Mouse (Mus musculus): ENCODE data around the gene Pfn3. TPM values are rescaled to one million over a fixed set of nuclear protein-coding genes. Genes with fewer than 3 reads are reported as not detected.

Gene Pfn3
- total and polyA plus RNA-seq, 2 experiments from 2014 or later, result 0.52 to 0.68 TPM

GRCm38 (mm10) chr13:55431889-55432685 lies 17.1 kb upstream of the Pfn3 start:
- no peak overlapping the region for H3K27ac ChIP-seq
- TF ChIP-seq CTCF (IDR thresholded peaks at IDR 0.05; ENCODE audit: low read depth), result no peak
- WGBS, result 74% methylated on average over 10 of the region's 10 CpGs

GRCm38 (mm10) chr13:55430566-55430965 lies 15.5 kb upstream of the Pfn3 start:
- no peaks in the 10 kb centered on the region for H3K4me1 ChIP-seq (ENCODE audit: insufficient read depth, low read length)
- no peaks in the 10 kb centered on the region for H3K36me3 ChIP-seq (ENCODE audit: insufficient read depth, low read length)
- ATAC-seq, result no peak
- H3K4me3 ChIP-seq (ENCODE audit: low read length), result no peak overlapping the region
- no peak overlapping the region for H3K4me2 ChIP-seq (ENCODE audit: low read depth, low read length)
- DNase-seq (ENCODE audit: low spot score), result no peak
- 82% methylated on average over 2 of the region's 2 CpGs for WGBS
- no peaks in the 10 kb centered on the region for H3K27me3 ChIP-seq (ENCODE audit: insufficient read depth, low read length)
- no peak overlapping the region for H3K9ac ChIP-seq (replicated peaks; ENCODE audit: low read length)
- no peak overlapping the region for H3K27ac ChIP-seq
- TF ChIP-seq CTCF (IDR thresholded peaks at IDR 0.05; ENCODE audit: low read depth), result no peak
- 0 out of 2 replicates have a peak, but pooled peaks cover 2% of the 10 kb centered on the region for H3K9me3 ChIP-seq (ENCODE audit: low read length)

More at GRCm38 (mm10) chr13:55431889-55432685, 17.1 kb upstream of the Pfn3 start:
- H3K4me1 ChIP-seq (ENCODE audit: insufficient read depth, low read length), result no peaks in the 10 kb centered on the region
- no peak for DNase-seq (ENCODE audit: low spot score)
- no peak overlapping the region for H3K4me3 ChIP-seq (ENCODE audit: low read length)
- H3K9me3 ChIP-seq (ENCODE audit: low read length), result 0 out of 2 replicates have a peak, but pooled peaks cover 2% of the 10 kb centered on the region
- H3K36me3 ChIP-seq (ENCODE audit: insufficient read depth, low read length), result no peaks in the 10 kb centered on the region
- no peak for ATAC-seq
- H3K9ac ChIP-seq (replicated peaks; ENCODE audit: low read length), result no peak overlapping the region
- H3K4me2 ChIP-seq (ENCODE audit: low read depth, low read length), result no peak overlapping the region
- no peaks in the 10 kb centered on the region for H3K27me3 ChIP-seq (ENCODE audit: insufficient read depth, low read length)

- Histone ChIP-seq H3K27ac (no peak overlapping the region), H3K9me3 (ENCODE audit: low read length) (0 out of 2 replicates have a peak, but pooled peaks cover 2% of the 10 kb centered on the region), H3K27me3 (ENCODE audit: insufficient read depth, low read length) (no peaks in the 10 kb centered on the region), H3K36me3 (ENCODE audit: insufficient read depth, low read length) (no peaks in the 10 kb centered on the region), H3K4me3 (ENCODE audit: low read length) (no peak overlapping the region), H3K9ac (replicated peaks; ENCODE audit: low read length) (no peak overlapping the region), H3K4me1 (ENCODE audit: insufficient read depth, low read length) (no peaks in the 10 kb centered on the region), H3K4me2 (ENCODE audit: low read depth, low read length) (no peak overlapping the region)
- DNase-seq (ENCODE audit: low spot score) (no peak), ATAC-seq (no peak)
- 73% methylated on average over 12 of the region's 12 CpGs for WGBS
- no peak for TF ChIP-seq CTCF (IDR thresholded peaks at IDR 0.05; ENCODE audit: low read depth)
Measured at GRCm38 (mm10) chr13:55429226-55429888, 14.3 kb upstream of the Pfn3 start.

- no peaks in the 10 kb centered on the region for H3K36me3 ChIP-seq (ENCODE audit: insufficient read depth, low read length)
- 89% methylated on average over 10 of the region's 10 CpGs for WGBS
- no peak within 1 kb of the TSS for H3K4me2 ChIP-seq (ENCODE audit: low read depth, low read length)
- H3K9ac ChIP-seq (replicated peaks; ENCODE audit: low read length), result no peak within 1 kb of the TSS
- 0 out of 2 replicates have a peak, but pooled peaks cover 2% of the 10 kb centered on the region for H3K9me3 ChIP-seq (ENCODE audit: low read length)
- DNase-seq (ENCODE audit: low spot score), result no peak
- no peaks in the 10 kb centered on the region for H3K27me3 ChIP-seq (ENCODE audit: insufficient read depth, low read length)
- H3K4me3 ChIP-seq (ENCODE audit: low read length), result no peak within 1 kb of the TSS
- H3K4me1 ChIP-seq (ENCODE audit: insufficient read depth, low read length), result no peaks in the 10 kb centered on the region
- no peak for ATAC-seq
- no peak within 1 kb of the TSS for H3K27ac ChIP-seq
- no peak for TF ChIP-seq CTCF (IDR thresholded peaks at IDR 0.05; ENCODE audit: low read depth)
Measured at GRCm38 (mm10) chr13:55426613-55427012, 11.6 kb upstream of the Pfn3 start, which contains the start of gene F12. F12 (minus strand) TSS chr13:55426793.

GRCm38 (mm10) chr13:55420933-55421800 lies 6.1 kb upstream of the Pfn3 start:
- peak overlapping the region; percentile 18 for H3K4me3 ChIP-seq (ENCODE audit: low read length)
- H3K9ac ChIP-seq (replicated peaks; ENCODE audit: low read length), result no peak overlapping the region; the same call in 1 of the 2 replicates
- no peaks in the 10 kb centered on the region; the same call in 1 of the 2 replicates for H3K4me1 ChIP-seq (ENCODE audit: insufficient read depth, low read length)
- WGBS, result 11% methylated on average over 35 of the region's 35 CpGs
- no peaks in the 10 kb centered on the region for H3K36me3 ChIP-seq (ENCODE audit: insufficient read depth, low read length)
- TF ChIP-seq CTCF (IDR thresholded peaks at IDR 0.05; ENCODE audit: low read depth), result peak; percentile 84
- no peak overlapping the region for H3K27ac ChIP-seq
- H3K9me3 ChIP-seq (ENCODE audit: low read length), result no peaks in the 10 kb centered on the region
- peak overlapping the region; percentile 47 for H3K4me2 ChIP-seq (ENCODE audit: low read depth, low read length)
- peaks cover 16% of the 10 kb centered on the region for H3K27me3 ChIP-seq (ENCODE audit: insufficient read depth, low read length)
- peak; percentile 73 for ATAC-seq
- peak; percentile 83 for DNase-seq (ENCODE audit: low spot score)
